Mouse (Mus musculus) natural killer cell, adult 2 months (primary cell): ENCODE results near the gene Adamts18.

Experiments used
- DNase-seq, 2 experiments: peaks; one replicate each; pipeline ENCODE4 v3.0.0; 2022; ENCODE audit warnings: low spot score in 2 of 2

Adamts18 gene

GRCm38 (mm10) chr8:113755866-113756265 lies 92.7 kb downstream of the Adamts18 start:
- no peak for DNase-seq

- DNase-seq = no peak
These were observed 95.4 kb downstream of the Adamts18 start for GRCm38 (mm10) chr8:113753153-113753552.

- DNase-seq = no peak
These were observed 96.2 kb downstream of the Adamts18 start for GRCm38 (mm10) chr8:113752349-113752748.

GRCm38 (mm10) chr8:113735496-113736060 lies 113.0 kb downstream of the Adamts18 start:
- no peak for DNase-seq

GRCm38 (mm10) chr8:113725331-113725730 lies 123.2 kb downstream of the Adamts18 start:
- no peak for DNase-seq

- no peak for DNase-seq
These were observed 124.5 kb downstream of the Adamts18 start for GRCm38 (mm10) chr8:113723873-113724538.

GRCm38 (mm10) chr8:113721459-113721858 lies 127.1 kb downstream of the Adamts18 start:
- DNase-seq = no peak

GRCm38 (mm10) chr8:113704968-113705367 lies 143.6 kb downstream of the Adamts18 start:
- DNase-seq = no peak

- DNase-seq = no peak
These were observed 156.8 kb downstream of the Adamts18 start for GRCm38 (mm10) chr8:113691622-113692343.

- no peak for DNase-seq
These were observed 160.0 kb downstream of the Adamts18 start for GRCm38 (mm10) chr8:113688543-113688915.

GRCm38 (mm10) chr8:113687889-113688542 lies 160.5 kb downstream of the Adamts18 start:
- DNase-seq = no peak

- DNase-seq = peak; percentile 26 to 49
These were observed 169.2 kb downstream of the Adamts18 start for GRCm38 (mm10) chr8:113679361-113679760.

GRCm38 (mm10) chr8:113676811-113677210 lies 171.7 kb downstream of the Adamts18 start:
- no peak for DNase-seq

GRCm38 (mm10) chr8:113675281-113675680 lies 173.3 kb downstream of the Adamts18 start:
- DNase-seq = no peak

GRCm38 (mm10) chr8:113674611-113675010 lies 173.9 kb downstream of the Adamts18 start:
- DNase-seq = no peak

- DNase-seq = no peak
These were observed 175.2 kb downstream of the Adamts18 start for GRCm38 (mm10) chr8:113673300-113673699.

GRCm38 (mm10) chr8:113672599-113673255 lies 175.8 kb downstream of the Adamts18 start:
- DNase-seq = no peak

- no peak for DNase-seq
These were observed 178.6 kb downstream of the Adamts18 start for GRCm38 (mm10) chr8:113669924-113670323.

GRCm38 (mm10) chr8:113666714-113667432 lies 181.7 kb downstream of the Adamts18 start:
- no peak for DNase-seq

- no peak for DNase-seq
These were observed 182.6 kb downstream of the Adamts18 start for GRCm38 (mm10) chr8:113665951-113666350.

GRCm38 (mm10) chr8:113665036-113665435 lies 183.5 kb downstream of the Adamts18 start:
- no peak for DNase-seq
